Mouse (Mus musculus) left cerebral cortex, adult 9 months (tissue): ENCODE data around the gene Slit3.
A peak's percentile ranks its signal among the peaks of the same experiment; 100 is the strongest.

ENCODE experiments used
- DNase-seq, 2 experiments: peaks; one replicate each; pipeline ENCODE4 v3.0.0; 2022; ENCODE audit warnings: low spot score in 2 of 2

The Slit3 gene

GRCm38 (mm10) chr11:35345696-35346480, 224.9 kb downstream of the Slit3 start:
- no peak for DNase-seq

- DNase-seq = no peak
Observed at GRCm38 (mm10) chr11:35348099-35348498, 227.1 kb downstream of the Slit3 start.

- no peak for DNase-seq
Observed at GRCm38 (mm10) chr11:35350968-35351367, 229.9 kb downstream of the Slit3 start.

- no peak for DNase-seq
Observed at GRCm38 (mm10) chr11:35351376-35351775, 230.4 kb downstream of the Slit3 start.

GRCm38 (mm10) chr11:35355811-35356210, 234.8 kb downstream of the Slit3 start:
- no peak for DNase-seq

- peak in 1 of 2 experiments; percentile 47 for DNase-seq
Observed at GRCm38 (mm10) chr11:35361071-35361470, 240.0 kb downstream of the Slit3 start.

GRCm38 (mm10) chr11:35362975-35363374, 242.0 kb downstream of the Slit3 start:
- no peak for DNase-seq

GRCm38 (mm10) chr11:35364469-35364868, 243.4 kb downstream of the Slit3 start:
- no peak for DNase-seq

GRCm38 (mm10) chr11:35365510-35365931, 244.5 kb downstream of the Slit3 start:
- no peak for DNase-seq

GRCm38 (mm10) chr11:35366611-35367010, 245.6 kb downstream of the Slit3 start:
- DNase-seq = no peak

GRCm38 (mm10) chr11:35367248-35367647, 246.2 kb downstream of the Slit3 start:
- no peak for DNase-seq

- DNase-seq = no peak
Observed at GRCm38 (mm10) chr11:35369964-35370363, 248.9 kb downstream of the Slit3 start.

GRCm38 (mm10) chr11:35370705-35371104, 249.7 kb downstream of the Slit3 start:
- DNase-seq = no peak

GRCm38 (mm10) chr11:35372410-35372809, 251.4 kb downstream of the Slit3 start:
- no peak for DNase-seq

GRCm38 (mm10) chr11:35375072-35375471, 254.0 kb downstream of the Slit3 start:
- DNase-seq = no peak

- no peak for DNase-seq
Observed at GRCm38 (mm10) chr11:35378802-35379201, 257.8 kb downstream of the Slit3 start.

- no peak for DNase-seq
Observed at GRCm38 (mm10) chr11:35379407-35379806, 258.4 kb downstream of the Slit3 start.

- DNase-seq = no peak
Observed at GRCm38 (mm10) chr11:35380766-35381165, 259.7 kb downstream of the Slit3 start.

GRCm38 (mm10) chr11:35385444-35385843, 264.4 kb downstream of the Slit3 start:
- DNase-seq = no peak

GRCm38 (mm10) chr11:35387826-35388225, 266.8 kb downstream of the Slit3 start:
- no peak for DNase-seq

- peak in 1 of 2 experiments; percentile 45 for DNase-seq
Observed at GRCm38 (mm10) chr11:35388471-35388870, 267.4 kb downstream of the Slit3 start.

GRCm38 (mm10) chr11:35389341-35389740, 268.3 kb downstream of the Slit3 start:
- no peak for DNase-seq

GRCm38 (mm10) chr11:35389780-35390435, 268.9 kb downstream of the Slit3 start:
- DNase-seq = no peak
